Mouse (Mus musculus) left cerebral cortex, postnatal 4 days (tissue): ENCODE data around the gene Cps1. TPM values are rescaled to one million over a fixed set of nuclear protein-coding genes. Genes with fewer than 3 reads are reported as not detected.

Experiments
- DNase-seq: peaks from one replicate; pipeline ENCODE4 v3.0.0-alpha.2; 2022
- intact Hi-C: fragments of 180-260 bp; cut with DNase I; formaldehyde crosslinking; loops from one replicate; pipeline ENCODE4 v1.15.1; 2025
- total RNA-seq, 2 experiments: library from RNA; stranded (reverse); gene quantifications; 2 replicates each; pipeline ENCODE4 v1.2.3; 2021

The Cps1 gene
- total RNA-seq, 2 experiments from 2014 or later, result 0.44 to 0.50 TPM

DNA sequence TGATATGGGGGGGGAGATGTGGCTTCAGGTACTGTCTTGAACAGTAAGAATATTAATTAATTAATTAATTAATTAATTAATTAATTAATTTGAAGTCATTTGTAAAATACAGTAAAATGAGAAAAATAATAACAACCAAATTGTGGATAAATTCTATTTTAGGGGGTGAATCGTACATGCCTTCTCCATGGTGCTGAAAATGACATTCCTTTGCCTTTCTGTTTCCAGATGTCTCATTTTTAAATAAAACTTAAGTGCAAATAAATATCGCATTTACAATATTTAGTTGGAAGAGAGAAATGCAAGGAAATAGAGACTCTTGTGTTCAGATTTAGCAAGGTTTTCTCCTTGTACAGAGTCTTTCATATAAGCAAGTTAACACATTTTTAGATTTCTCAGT is 112.0 kb downstream of the Cps1 start:
- no peak for DNase-seq
- intact Hi-C loops, result no loop called here

DNA sequence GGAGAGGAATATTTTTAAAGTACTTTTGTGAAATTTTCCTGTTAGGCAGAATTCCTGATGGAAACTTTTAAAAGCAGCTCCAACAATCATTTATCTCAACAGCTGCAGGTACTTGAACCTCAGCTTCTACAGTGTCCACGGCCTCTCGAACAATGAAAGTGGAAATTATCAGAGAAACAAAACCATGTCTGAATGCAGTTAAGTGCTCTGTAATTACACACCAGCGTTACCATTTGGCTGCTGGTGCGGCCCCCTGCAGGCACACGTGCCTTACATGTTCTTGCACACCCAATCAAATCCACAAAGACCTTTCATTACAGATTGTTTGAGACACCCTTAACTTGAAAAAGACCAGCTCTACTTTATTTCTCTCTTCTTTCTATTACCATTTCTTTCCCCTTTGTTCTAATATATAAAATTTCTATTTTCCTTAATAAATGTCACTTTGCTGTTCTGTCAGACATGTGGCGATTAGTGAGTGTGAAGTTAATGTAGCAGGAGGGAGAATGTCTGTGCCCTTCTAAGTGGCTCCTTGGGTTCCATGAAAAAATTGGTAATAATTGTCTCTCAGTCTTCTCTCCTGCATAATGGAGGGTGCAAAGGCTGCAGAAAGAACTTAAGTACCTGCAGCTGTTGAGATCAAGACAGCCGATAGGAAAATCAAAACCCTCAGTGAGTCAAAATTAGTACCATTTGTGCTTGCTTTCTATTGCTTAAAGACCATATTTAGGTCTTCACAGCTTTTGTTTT is 112.8 kb downstream of the Cps1 start:
- intact Hi-C loops, result no loop called here

DNA sequence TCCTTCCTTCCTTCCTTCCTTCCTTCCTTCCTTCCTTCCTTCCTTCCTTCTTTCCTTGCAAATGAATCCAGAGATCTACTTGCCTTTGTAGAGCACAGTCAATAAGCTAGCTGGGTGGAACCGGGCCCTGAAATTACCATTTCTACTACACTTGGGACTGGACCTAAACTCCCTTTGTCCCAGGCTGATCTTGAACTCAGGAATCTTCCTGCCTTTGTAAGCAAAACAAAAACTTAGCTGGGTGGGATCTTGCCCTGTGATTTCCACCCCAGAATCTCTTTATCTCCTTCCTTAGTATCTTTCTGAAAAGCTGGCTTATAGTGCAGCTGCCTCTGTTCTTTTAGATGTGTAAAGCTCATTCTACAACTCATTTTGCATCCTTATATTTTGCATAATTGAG is 115.6 kb downstream of the Cps1 start:
- intact Hi-C loops, result no loop called here
- no peak for DNase-seq

More for the DNA sequence above, 112.8 kb downstream of the Cps1 start:
- no peak for DNase-seq

DNA sequence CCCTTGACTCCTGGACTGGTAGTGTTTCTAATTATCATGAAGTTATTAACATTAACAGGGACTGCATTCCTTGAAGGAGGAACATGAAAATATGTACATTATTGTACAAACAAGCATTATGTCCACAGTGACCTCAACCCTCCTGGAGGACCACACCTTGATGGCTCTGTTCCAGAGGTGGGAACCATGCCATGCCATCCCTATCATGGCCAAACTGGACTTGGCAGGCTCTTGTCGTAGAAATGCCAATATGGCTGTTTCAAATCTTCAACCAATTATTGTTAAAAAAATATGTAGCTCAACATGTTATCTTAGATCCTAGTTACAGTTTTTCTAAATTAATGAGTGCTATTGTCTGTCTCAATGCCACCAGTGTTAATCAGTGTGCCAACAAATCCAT is 116.1 kb downstream of the Cps1 start:
- DNase-seq, result no peak
- intact Hi-C loops, result no loop called here

DNA sequence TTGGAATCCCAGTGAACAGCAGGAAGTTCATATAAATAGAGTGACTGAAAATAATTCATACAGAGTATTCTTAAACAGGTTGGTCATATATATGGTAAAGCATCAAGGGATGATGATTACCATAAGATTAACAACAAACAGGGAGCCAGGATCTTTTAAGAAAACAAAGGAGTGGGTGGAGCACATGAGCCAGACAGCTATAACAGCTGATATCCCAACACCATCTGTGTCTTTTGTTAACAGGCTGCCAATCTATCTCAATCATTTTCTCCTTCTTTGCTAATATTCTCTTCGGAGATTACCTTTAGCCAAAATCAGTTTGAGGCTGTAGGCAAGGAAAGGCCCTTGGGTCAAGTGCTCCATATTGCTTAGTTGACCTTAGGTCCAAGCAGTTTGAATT is 142.4 kb downstream of the Cps1 start:
- DNase-seq, result no peak
- intact Hi-C loops, result no loop called here

DNA sequence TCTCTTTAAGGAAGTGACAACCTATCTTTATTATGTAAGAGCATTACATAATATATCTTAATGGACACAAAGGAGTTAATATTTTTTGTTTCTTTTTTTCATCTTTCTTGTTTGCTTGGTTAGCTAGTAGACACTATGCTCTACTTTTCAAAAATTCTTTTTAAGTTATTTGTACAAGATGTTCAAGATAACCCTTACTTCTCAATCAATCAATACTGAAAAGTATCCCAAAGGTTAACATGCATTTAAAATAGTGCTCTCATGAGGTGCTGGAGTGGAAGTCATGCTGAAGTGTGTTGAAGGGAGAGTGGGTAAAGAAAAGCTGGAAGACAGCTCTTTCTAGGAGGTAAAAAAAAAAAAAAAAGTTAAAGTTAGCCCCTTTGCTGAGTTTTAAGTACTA is 145.1 kb downstream of the Cps1 start:
- intact Hi-C loops, result no loop called here
- DNase-seq, result no peak

DNA sequence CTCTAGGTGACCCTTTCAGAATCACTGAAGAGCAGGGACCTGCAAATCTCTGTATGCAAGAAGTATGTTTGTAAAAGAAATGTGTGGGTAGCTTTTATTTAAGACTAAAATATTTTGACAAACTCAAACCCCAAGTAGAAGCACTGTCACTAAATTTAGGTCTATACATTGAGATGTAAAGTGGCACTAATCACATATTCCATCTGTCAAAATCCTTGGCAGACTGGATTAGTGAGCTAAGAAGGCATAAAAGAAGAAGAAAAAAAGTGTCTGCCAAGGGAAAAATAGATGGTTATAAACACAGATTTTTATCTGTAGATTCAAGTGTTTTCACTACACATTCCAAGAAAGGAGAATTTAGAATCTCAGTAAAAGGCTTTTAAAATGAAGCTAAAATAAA is 145.6 kb downstream of the Cps1 start:
- intact Hi-C loops, result no loop called here
- no peak for DNase-seq

DNA sequence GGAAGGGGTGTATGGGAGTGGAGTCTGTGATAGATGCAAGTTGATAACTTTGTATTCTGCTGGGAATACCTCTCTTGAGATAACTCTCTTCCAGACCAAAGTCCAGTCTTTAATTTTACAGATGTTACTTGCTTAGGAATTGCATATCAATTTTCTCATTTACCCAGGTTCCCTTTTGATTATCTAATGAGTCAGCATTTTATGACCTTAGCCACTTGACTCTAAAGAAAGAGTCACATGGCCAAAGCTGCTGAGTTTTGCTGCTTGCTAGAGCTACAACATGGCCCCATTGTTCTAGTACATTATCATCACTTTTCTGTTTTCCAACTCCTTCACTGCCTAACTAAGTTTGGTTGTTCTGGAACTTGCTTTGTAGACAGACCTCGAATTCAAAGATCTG is 153.4 kb downstream of the Cps1 start:
- intact Hi-C loops, result no loop called here
- no peak for DNase-seq

Other genes starting within 250 kb of the Cps1 start
- gene Myl1, start 177.6 kb upstream of the Cps1 start, total RNA-seq, result under 1 TPM in 1 of 2 experiments, not detected in 1; 0.70 TPM
- 100 to 1,000 TPM; 131 to 133 TPM for gene Lancl1, start 84.2 kb upstream of the Cps1 start, total RNA-seq